Mouse (Mus musculus) heart, adult 2 months (tissue): ENCODE measurements around the gene Wee1. TPM values are rescaled to one million over a fixed set of nuclear protein-coding genes. Genes with fewer than 3 reads are reported as not detected.
"Not testable (repeated sequence)": the region's sequence is repeated elsewhere in the genome, so short reads cannot be mapped to it uniquely, and the experiment has no call there.

Experiments
- DNase-seq, 2 experiments: peaks; one replicate each; pipeline ENCODE4 v3.0.0; 2021
- H3K27ac ChIP-seq: fragments of 200-600 bp; 2 replicates; pipeline ENCODE4 v1.8.1; 2022
- H3K27me3 ChIP-seq: fragments of 200-500 bp; 2 replicates; pipeline ENCODE4 v1.6.1; 2012; ENCODE audit warnings: mild to moderate bottlenecking, low read length, inconsistent platforms, mixed read lengths; ENCODE audit not compliant: control insufficient read depth, insufficient read depth
- H3K36me3 ChIP-seq: fragments of 200-500 bp; 2 replicates; pipeline ENCODE4 v1.6.1; 2012; ENCODE audit warnings: low read length, inconsistent platforms; ENCODE audit not compliant: control insufficient read depth, insufficient read depth
- H3K4me1 ChIP-seq: fragments of 200-500 bp; 2 replicates; pipeline ENCODE4 v1.6.1; 2011; ENCODE audit warnings: low read length; ENCODE audit not compliant: control insufficient read depth, insufficient read depth
- H3K4me3 ChIP-seq: fragments of 200-600 bp; 2 replicates; pipeline ENCODE4 v1.8.1; 2022
- H3K79me2 ChIP-seq: fragments of 200-500 bp; replicated peaks from 2 replicates; pipeline ENCODE4 v1.6.1; 2012; ENCODE audit warnings: mild to moderate bottlenecking, inconsistent platforms, low read length, moderate library complexity, mixed read lengths; ENCODE audit not compliant: control insufficient read depth, insufficient read depth
- H3K9ac ChIP-seq: fragments of 200-500 bp; 2 replicates; pipeline ENCODE4 v1.6.1; 2012; ENCODE audit warnings: low read depth, mild to moderate bottlenecking, control low read depth, inconsistent platforms, low read length, mixed read lengths
- CTCF ChIP-seq: fragments of 200-600 bp; IDR thresholded peaks from 2 replicates; pipeline ENCODE4 v1.8.1; 2022; ENCODE audit warnings: antibody characterized with exemption, mild to moderate bottlenecking, moderate library complexity
- EP300 ChIP-seq: fragments of 200-500 bp; IDR thresholded peaks from 2 replicates; pipeline ENCODE4 v1.6.1; 2011; ENCODE audit warnings: low read depth, low read length, control low read depth; ENCODE audit not compliant: insufficient read depth
- POLR2A ChIP-seq: fragments of 200-500 bp; IDR thresholded peaks from 2 replicates; pipeline ENCODE4 v1.6.1; 2011; ENCODE audit warnings: mild to moderate bottlenecking, low read depth, low read length, control low read depth; ENCODE audit not compliant: insufficient read depth
- WGBS: fragments of 180-500 bp; shearing (Covaris S2); methylation state at CpG from one replicate; pipeline ENCODE4 v1.1.7; 2018; 5-methylcytosine and 5-hydroxymethylcytosine counted together
- intact Hi-C: fragments of 180-260 bp; cut with DNase I; formaldehyde crosslinking; loops from one replicate; pipeline ENCODE4 v1.15.1; 2025
- polyA plus RNA-seq: library from polyadenylated mRNA; depleted of rRNA; stranded (reverse); fragments of >200 nt; gene quantifications from 2 replicates; pipeline ENCODE4 v1.2.3, GENCODE M21; 2012
- total RNA-seq, 2 experiments: library from RNA; stranded (reverse); gene quantifications; 2 replicates each; pipeline ENCODE4 v1.2.3; 2021

Wee1 gene
- total and polyA plus RNA-seq, 3 experiments, result 2.7 to 8.6 (median 8.3) TPM

DNA sequence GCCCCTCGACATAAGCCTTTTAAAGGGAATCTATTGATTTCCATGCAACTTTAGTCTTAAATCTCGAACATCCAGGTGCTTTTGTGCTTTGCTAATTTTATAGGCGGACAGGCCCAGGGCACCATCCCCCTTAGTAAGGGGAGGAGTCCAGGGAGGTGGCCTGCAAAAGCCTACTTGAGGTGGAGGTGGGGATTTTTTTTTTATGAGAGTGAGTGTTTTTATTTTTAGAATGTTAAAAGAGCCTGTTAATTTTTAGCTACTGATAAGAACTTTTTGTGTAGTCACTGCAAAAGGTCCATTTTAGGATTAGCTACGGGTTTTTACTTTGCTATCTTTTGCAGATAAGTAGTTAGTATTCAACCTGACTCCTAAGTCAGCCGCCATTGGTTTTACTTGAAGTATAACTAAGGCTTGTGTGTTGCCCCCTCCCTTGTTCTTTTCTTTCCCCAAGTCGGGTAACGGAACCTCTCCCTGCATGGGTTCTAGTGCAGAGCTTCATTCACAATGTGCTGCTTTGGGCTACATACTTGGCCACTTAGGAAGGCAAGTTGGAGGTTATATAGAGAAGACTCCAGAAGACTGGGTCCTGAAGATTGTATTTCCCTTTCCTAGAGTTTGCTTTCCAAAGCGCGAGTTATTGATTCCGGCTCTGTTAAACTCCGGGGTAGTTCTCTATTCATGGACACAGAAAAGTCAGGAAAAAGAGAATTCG, 2.2 kb downstream of the Wee1 start:
- intact Hi-C loops, result loop anchor here (2.0 to 5.0 kb wide), 2 partner anchors 99 to 143 kb away; no protein-coding TSS in a partner anchor
- WGBS, result 30% methylated on average over 12 of the region's 12 CpGs
- peak in 1 of 2 experiments; percentile 24 for DNase-seq

DNA sequence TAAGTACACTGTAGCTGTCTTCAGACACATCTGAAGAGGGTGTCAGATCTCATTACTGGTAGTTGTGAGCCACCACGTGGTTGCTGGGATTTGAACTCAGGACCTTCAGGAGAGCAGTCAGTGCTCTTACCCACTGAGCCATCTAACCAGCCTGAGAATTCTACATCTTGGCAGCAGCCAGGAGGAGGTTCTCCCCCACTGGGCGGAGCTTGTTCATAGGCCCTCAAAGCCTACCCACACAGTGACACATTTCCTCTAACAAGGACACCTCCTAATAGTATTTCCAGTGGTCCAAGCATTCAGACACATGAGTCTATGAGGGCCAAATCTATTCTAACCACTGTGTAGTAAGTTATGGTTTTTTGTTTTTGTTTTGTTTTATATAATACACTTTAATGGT, 6.7 kb downstream of the Wee1 start:
- 78% methylated on average over 2 of the region's 2 CpGs for WGBS
- Histone ChIP-seq H3K79me2 (no peaks in the 10 kb centered on the region), H3K9ac (no peak overlapping the region), H3K4me1 (peaks cover 4% of the 10 kb centered on the region; the same call in 1 of the 2 replicates), H3K27me3 (no peaks in the 10 kb centered on the region), H3K27ac (no peak overlapping the region), H3K36me3 (peaks cover 9% of the 10 kb centered on the region), H3K4me3 (no peak overlapping the region)
- DNase-seq, result no peak
- TF ChIP-seq EP300, result no peak
- no peak for TF ChIP-seq CTCF
- no peak for TF ChIP-seq POLR2A
- intact Hi-C loops, result no loop called here

More for the DNA sequence above, 2.2 kb downstream of the Wee1 start:
- Histone ChIP-seq H3K27me3 (no peaks in the 10 kb centered on the region), H3K36me3 (peaks cover 7% of the 10 kb centered on the region), H3K4me3 (peak overlapping the region; percentile 84), H3K27ac (peak overlapping the region; percentile 84), H3K79me2 (no peaks in the 10 kb centered on the region), H3K4me1 (peaks cover 9% of the 10 kb centered on the region), H3K9ac (peak overlapping the region; percentile 100)
- TF ChIP-seq EP300 (no peak), CTCF (no peak), POLR2A (no peak)

DNA sequence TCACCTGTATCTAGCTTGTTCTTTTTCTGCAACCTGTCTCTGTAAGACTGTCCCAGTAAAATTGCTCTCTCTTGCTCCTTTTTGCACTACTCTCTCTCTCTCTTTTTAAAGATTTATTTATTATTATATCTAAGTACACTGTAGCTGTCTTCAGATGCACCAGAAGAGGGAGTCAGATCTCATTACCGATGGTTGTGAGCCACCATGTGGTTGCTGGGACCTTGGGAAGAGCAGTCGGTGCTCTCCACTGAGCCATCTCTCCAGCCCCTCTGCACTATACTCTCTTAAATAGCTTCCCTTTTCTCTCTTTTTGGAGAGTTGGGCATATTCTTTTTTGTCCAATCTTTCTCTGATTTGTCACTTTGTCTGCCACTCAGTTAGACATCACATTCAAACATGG, 10.4 kb downstream of the Wee1 start:
- H3K27me3 ChIP-seq, H3K9ac ChIP-seq, H3K36me3 ChIP-seq, H3K27ac ChIP-seq, DNase-seq, intact Hi-C loops, H3K79me2 ChIP-seq, H3K4me1 ChIP-seq, H3K4me3 ChIP-seq: not testable (repeated sequence)
- WGBS, result 86% methylated on average over 2 of the region's 2 CpGs

DNA sequence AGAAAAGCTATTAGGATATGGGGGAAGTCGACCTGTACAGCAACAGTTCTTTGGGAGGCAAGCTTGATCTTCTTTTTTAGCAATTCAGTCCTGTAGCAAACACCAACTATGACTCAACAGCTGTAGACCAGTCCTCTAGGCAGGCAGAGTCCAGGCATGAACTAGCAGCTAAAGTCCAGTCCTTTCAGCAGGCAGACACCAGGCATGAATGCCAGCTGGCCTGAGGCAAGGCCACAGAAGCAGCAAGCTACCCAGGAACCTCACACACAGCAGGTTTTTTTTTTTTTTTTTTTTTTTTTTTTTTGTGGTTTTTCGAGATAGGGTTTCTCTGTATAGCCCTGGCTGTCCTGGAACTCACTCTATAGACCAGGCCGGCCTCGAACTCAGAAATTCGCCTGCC, 12.1 kb downstream of the Wee1 start:
- WGBS, result 93% methylated on average over 5 of the region's 5 CpGs
- H3K27ac ChIP-seq, result no peak overlapping the region
- no peaks in the 10 kb centered on the region for H3K4me1 ChIP-seq
- no peak for TF ChIP-seq EP300
- TF ChIP-seq CTCF, result no peak
- peaks cover 3% of the 10 kb centered on the region; the same call in 1 of the 2 replicates for H3K36me3 ChIP-seq
- H3K79me2 ChIP-seq, result peaks cover 1% of the 10 kb centered on the region; the same call in 1 of the 2 replicates
- no peaks in the 10 kb centered on the region for H3K27me3 ChIP-seq
- no peak overlapping the region for H3K4me3 ChIP-seq
- DNase-seq, result no peak
- intact Hi-C loops, result no loop called here
- no peak overlapping the region for H3K9ac ChIP-seq

DNA sequence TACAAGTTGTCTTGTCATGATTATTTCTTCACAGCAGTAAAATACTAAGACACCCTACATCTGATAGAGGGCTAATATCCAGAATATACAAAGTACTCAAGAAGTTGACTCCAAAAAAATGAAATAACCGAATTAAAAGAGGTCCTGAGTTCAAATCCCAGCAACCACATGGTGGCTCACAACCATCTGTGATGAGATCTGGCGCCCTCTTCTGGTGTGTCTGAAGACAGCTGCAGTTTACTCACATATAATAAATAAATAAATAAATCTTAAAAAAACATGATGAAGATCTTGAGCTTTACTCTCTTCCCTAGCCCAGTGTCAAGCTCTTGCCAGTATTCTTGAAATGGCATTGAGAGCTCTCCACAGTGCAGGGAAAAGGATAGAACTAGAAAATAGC, 16.7 kb downstream of the Wee1 start:
- peaks cover 1% of the 10 kb centered on the region; the same call in 1 of the 2 replicates for H3K79me2 ChIP-seq
- no peak overlapping the region for H3K27ac ChIP-seq
- no peak for DNase-seq
- no peak overlapping the region for H3K9ac ChIP-seq
- no peak overlapping the region for H3K4me3 ChIP-seq
- no peaks in the 10 kb centered on the region for H3K27me3 ChIP-seq
- TF ChIP-seq POLR2A (no peak), CTCF (peak; percentile 55)
- intact Hi-C loops, result loop anchor here (5.0 kb wide), 1 partner anchor 56 kb away; no protein-coding TSS in a partner anchor
- peaks cover 3% of the 10 kb centered on the region for H3K36me3 ChIP-seq
- H3K4me1 ChIP-seq, result no peaks in the 10 kb centered on the region
- 85% methylated on average over 2 of the region's 2 CpGs for WGBS

DNA sequence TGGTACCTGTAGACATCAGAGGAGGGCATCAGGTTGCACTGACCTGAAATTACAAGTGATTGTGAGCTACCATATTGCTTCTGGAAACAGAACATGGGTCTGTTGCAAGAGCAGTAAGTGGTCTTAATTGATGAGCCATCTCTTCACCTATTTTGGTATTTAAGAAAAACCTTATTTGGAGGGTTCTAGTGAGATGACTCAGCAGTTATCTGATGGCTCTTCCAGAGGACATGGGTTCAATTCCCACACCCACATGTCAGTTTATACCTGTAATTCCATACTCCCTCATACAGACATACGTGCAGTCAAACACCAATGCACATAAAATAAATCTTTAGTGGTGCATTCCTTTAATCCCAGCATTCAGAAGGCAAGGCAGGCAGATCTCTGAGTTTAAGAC, 22.0 kb downstream of the Wee1 start:
- peaks cover 3% of the 10 kb centered on the region for H3K36me3 ChIP-seq
- H3K79me2 ChIP-seq, result no peaks in the 10 kb centered on the region
- H3K4me1 ChIP-seq, result no peaks in the 10 kb centered on the region
- H3K27ac ChIP-seq, result no peak overlapping the region
- TF ChIP-seq POLR2A (no peak), CTCF (no peak), EP300 (no peak)
- WGBS, result 98% methylated on average over 1 of the region's 1 CpGs
- intact Hi-C loops, result no loop called here
- H3K27me3 ChIP-seq, result no peaks in the 10 kb centered on the region
- DNase-seq, result no peak
- no peak overlapping the region for H3K4me3 ChIP-seq
- no peak overlapping the region for H3K9ac ChIP-seq
